Mouse (Mus musculus) liver, embryonic 11.5 days (tissue): ENCODE data around the gene Ckap2l. TPM values are rescaled to one million over a fixed set of nuclear protein-coding genes. Genes with fewer than 3 reads are reported as not detected.
A peak's percentile ranks its signal among the peaks of the same experiment; 100 is the strongest.

Experiments
- ATAC-seq: fragments of 200-750 bp; cut with Nextera tagmentation; replicated peaks from 2 replicates; pipeline ENCODE4 v1.8.0; 2017; ENCODE audit warnings: moderate number of reproducible peaks, mild to moderate bottlenecking, moderate TSS enrichment, moderate library complexity; ENCODE audit not compliant: low FRiP score
- DNase-seq: peaks from one replicate; pipeline ENCODE4 v3.0.0-alpha.2; 2017; ENCODE audit warnings: low spot score
- H3K27ac ChIP-seq: fragments of 300-500 bp; sonication (generic); 2 replicates; pipeline ENCODE4 v1.5.1; 2014; ENCODE audit warnings: mild to moderate bottlenecking, low read depth, low read length, control low read depth
- H3K27me3 ChIP-seq: fragments of 300-500 bp; sonication (generic); replicated peaks from 2 replicates; pipeline ENCODE4 v1.6.1; 2014; ENCODE audit warnings: low read length, mixed read lengths; ENCODE audit not compliant: control insufficient read depth, insufficient read depth
- H3K36me3 ChIP-seq: fragments of 300-500 bp; sonication (generic); 2 replicates; pipeline ENCODE4 v1.6.1; 2014; ENCODE audit warnings: mild to moderate bottlenecking, low read length, moderate library complexity, mixed read lengths; ENCODE audit not compliant: control insufficient read depth, insufficient read depth
- H3K4me1 ChIP-seq: fragments of 300-500 bp; sonication (generic); replicated peaks from 2 replicates; pipeline ENCODE4 v1.6.1; 2014; ENCODE audit warnings: low read length, mixed read lengths; ENCODE audit not compliant: control insufficient read depth, insufficient read depth
- H3K4me2 ChIP-seq: fragments of 300-500 bp; sonication (generic); 2 replicates; pipeline ENCODE4 v1.6.1; 2014; ENCODE audit warnings: mild to moderate bottlenecking, control low read depth, moderate library complexity
- H3K4me3 ChIP-seq: fragments of 300-500 bp; sonication (generic); 2 replicates; pipeline ENCODE4 v1.5.1; 2014; ENCODE audit warnings: low read depth, low read length, control low read depth
- H3K9ac ChIP-seq: fragments of 300-500 bp; sonication (generic); 2 replicates; pipeline ENCODE4 v1.6.1; 2014; ENCODE audit warnings: low read depth, low read length, control low read depth
- H3K9me3 ChIP-seq: fragments of 300-500 bp; sonication (generic); 2 replicates; pipeline ENCODE4 v1.6.1; 2016; ENCODE audit warnings: low read length, inconsistent platforms, mixed read lengths; ENCODE audit not compliant: control insufficient read depth
- WGBS: fragments of 180-500 bp; shearing (Covaris S2); extraction: QIAGEN DNeasy Blood & Tissue Kit; methylation state at CpG from one replicate; pipeline ENCODE4 v1.1.7; 2014; 5-methylcytosine and 5-hydroxymethylcytosine counted together
- polyA plus RNA-seq: library from polyadenylated mRNA; unstranded; fragments of >200 nt; fragmentation: Nextera tagmentation; extraction: Ambion mirVana; gene quantifications from 2 replicates; pipeline ENCODE4 v1.2.1, GENCODE M21; 2014

The Ckap2l gene
- polyA plus RNA-seq, 1 experiment from 2014 or later = 55.1 TPM

- H3K4me2 ChIP-seq = no peak overlapping the region
- H3K9me3 ChIP-seq = no peaks in the 10 kb centered on the region
- no peak overlapping the region for H3K4me3 ChIP-seq
- no peak overlapping the region for H3K27ac ChIP-seq
- H3K36me3 ChIP-seq = no peaks in the 10 kb centered on the region
- 0 out of 2 replicates have a peak, but pooled peaks cover 2% of the 10 kb centered on the region for H3K27me3 ChIP-seq
- DNase-seq (no peak), ATAC-seq (peak; percentile 52)
- WGBS = 43% methylated on average over 7 of the region's 7 CpGs
- no peak overlapping the region for H3K9ac ChIP-seq
- no peaks in the 10 kb centered on the region for H3K4me1 ChIP-seq
Measured at GRCm38 (mm10) chr2:129258475-129259211, 38.4 kb downstream of the Ckap2l start.

GRCm38 (mm10) chr2:129258056-129258455, 39.0 kb downstream of the Ckap2l start:
- Histone ChIP-seq H3K4me1 (no peaks in the 10 kb centered on the region), H3K27me3 (0 out of 2 replicates have a peak, but pooled peaks cover 2% of the 10 kb centered on the region), H3K4me2 (no peak overlapping the region), H3K27ac (no peak overlapping the region), H3K9ac (no peak overlapping the region), H3K9me3 (no peaks in the 10 kb centered on the region), H3K4me3 (no peak overlapping the region), H3K36me3 (no peaks in the 10 kb centered on the region)
- DNase-seq (no peak), ATAC-seq (no peak)
- WGBS = 90% methylated on average over 3 of the region's 3 CpGs

DNA sequence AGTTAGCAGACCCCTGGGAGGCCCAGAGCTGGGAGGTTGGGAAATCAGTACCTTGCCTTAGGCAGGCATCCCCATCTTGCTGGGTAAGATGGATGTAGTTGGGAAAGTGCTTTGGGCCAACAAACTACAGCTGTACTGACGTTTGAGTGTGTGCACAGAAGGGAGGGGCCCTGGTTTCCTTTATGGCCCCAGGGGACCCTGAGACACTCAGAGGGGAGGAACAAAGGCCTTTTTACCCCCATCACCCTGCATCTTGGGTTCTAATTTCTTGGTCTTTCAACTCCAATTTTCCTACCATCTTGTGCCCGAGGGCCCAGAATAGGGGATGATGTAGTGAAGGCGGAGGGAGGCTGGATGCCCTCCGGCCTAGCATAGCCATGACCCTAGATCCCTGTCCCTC, 41.0 kb downstream of the Ckap2l start:
- no peak overlapping the region for H3K9ac ChIP-seq
- 0 out of 2 replicates have a peak, but pooled peaks cover 2% of the 10 kb centered on the region for H3K27me3 ChIP-seq
- no peak overlapping the region for H3K27ac ChIP-seq
- H3K36me3 ChIP-seq = no peaks in the 10 kb centered on the region
- no peaks in the 10 kb centered on the region for H3K9me3 ChIP-seq
- no peaks in the 10 kb centered on the region for H3K4me1 ChIP-seq
- WGBS = 79% methylated on average over 4 of the region's 4 CpGs
- DNase-seq (no peak), ATAC-seq (no peak)
- no peak overlapping the region for H3K4me2 ChIP-seq
- no peak overlapping the region for H3K4me3 ChIP-seq

- H3K9ac ChIP-seq = no peak overlapping the region
- 70% methylated on average over 2 of the region's 2 CpGs for WGBS
- no peak overlapping the region for H3K27ac ChIP-seq
- no peak for DNase-seq
- no peak for ATAC-seq
- H3K4me3 ChIP-seq = no peak overlapping the region
- no peaks in the 10 kb centered on the region for H3K9me3 ChIP-seq
- H3K4me1 ChIP-seq = no peaks in the 10 kb centered on the region
- H3K4me2 ChIP-seq = no peak overlapping the region
- no peaks in the 10 kb centered on the region for H3K36me3 ChIP-seq
- H3K27me3 ChIP-seq = 0 out of 2 replicates have a peak, but pooled peaks cover 2% of the 10 kb centered on the region
Measured at GRCm38 (mm10) chr2:129254076-129254475, 42.9 kb downstream of the Ckap2l start.

- H3K4me3 ChIP-seq = no peak overlapping the region
- H3K4me1 ChIP-seq = no peaks in the 10 kb centered on the region
- DNase-seq (no peak), ATAC-seq (no peak)
- no peak overlapping the region for H3K9ac ChIP-seq
- 75% methylated on average over 2 of the region's 2 CpGs for WGBS
- H3K36me3 ChIP-seq = no peaks in the 10 kb centered on the region
- H3K27ac ChIP-seq = no peak overlapping the region
- no peaks in the 10 kb centered on the region for H3K9me3 ChIP-seq
- H3K27me3 ChIP-seq = 0 out of 2 replicates have a peak, but pooled peaks cover 2% of the 10 kb centered on the region
- H3K4me2 ChIP-seq = no peak overlapping the region
Measured at GRCm38 (mm10) chr2:129253631-129253970, 43.4 kb downstream of the Ckap2l start.

DNA sequence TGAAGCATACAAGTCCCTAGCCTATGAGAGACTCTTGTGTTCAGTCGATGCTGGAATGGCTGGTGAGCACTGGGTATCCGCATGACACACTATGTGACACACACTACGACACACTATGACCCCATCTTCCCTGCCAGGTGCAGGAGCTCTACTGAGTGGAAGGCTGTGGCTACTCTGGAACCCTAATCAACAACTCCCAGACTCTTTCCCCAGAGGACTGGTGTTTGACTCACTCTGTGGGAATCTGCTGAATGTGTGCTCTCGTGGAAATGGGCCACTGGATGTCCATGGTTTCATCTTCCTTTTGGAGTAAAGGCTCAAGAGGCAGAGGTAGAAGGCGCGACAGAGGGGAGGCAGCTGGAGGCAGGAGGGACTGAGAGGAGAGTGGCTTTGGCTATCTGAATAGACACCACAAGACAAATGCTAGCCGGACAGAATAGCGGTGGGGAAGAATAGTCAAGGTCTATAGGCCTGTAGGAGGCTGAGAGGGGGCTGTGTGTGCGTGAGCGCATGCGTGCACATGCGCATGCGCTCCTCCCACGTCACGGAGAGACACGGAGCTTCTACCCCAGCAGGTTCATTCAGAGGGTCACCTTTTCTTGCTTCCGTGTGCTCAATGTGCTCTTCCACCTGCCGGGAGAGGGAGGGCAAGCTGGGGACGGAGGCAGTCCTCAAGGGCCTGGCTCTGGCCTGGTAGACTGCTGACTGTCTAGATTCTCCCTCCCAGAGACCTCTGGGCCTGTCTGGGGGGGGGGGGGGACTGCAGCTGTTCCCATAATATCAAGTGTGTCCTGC, 44.0 kb downstream of the Ckap2l start:
- Histone ChIP-seq H3K36me3 (no peaks in the 10 kb centered on the region), H3K9ac (no peak overlapping the region), H3K4me3 (no peak overlapping the region), H3K9me3 (no peaks in the 10 kb centered on the region), H3K4me2 (no peak overlapping the region), H3K4me1 (no peaks in the 10 kb centered on the region), H3K27me3 (0 out of 2 replicates have a peak, but pooled peaks cover under 1% of the 10 kb centered on the region), H3K27ac (no peak overlapping the region)
- no peak for DNase-seq
- ATAC-seq = no peak
- 85% methylated on average over 19 of the region's 19 CpGs for WGBS

DNA sequence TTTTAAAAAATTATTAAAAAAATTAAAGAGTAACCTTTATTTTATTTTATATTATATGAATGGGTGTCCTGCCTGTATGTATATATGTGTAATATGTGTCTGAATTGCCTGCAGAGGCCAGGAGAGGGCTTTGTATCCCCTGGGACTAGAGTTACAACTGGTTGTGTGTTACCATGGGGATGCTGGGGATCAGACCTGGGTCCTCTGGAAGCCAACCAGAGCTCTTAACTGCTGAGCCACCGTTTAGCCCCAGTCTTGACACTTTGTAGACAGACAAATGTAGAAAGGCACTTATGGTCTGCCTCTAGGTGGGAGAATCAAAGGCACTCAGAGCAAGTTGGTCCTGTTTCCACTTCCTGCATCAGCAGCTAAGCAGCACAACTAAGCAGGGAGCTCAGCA, 47.7 kb downstream of the Ckap2l start:
- DNase-seq (no peak), ATAC-seq (no peak)
- Histone ChIP-seq H3K4me1 (no peaks in the 10 kb centered on the region), H3K4me2 (no peak overlapping the region), H3K4me3 (no peak overlapping the region), H3K27me3 (no peaks in the 10 kb centered on the region), H3K9ac (no peak overlapping the region), H3K36me3 (no peaks in the 10 kb centered on the region), H3K27ac (no peak overlapping the region), H3K9me3 (no peaks in the 10 kb centered on the region)
- WGBS = 73% methylated on average over 1 of the region's 1 CpGs

- peaks cover 2% of the 10 kb centered on the region; the same call in 1 of the 2 replicates for H3K4me1 ChIP-seq
- no peak for ATAC-seq
- H3K4me2 ChIP-seq = no peak overlapping the region
- H3K27ac ChIP-seq = no peak overlapping the region
- WGBS = 88% methylated on average over 7 of the region's 7 CpGs
- no peak overlapping the region for H3K4me3 ChIP-seq
- no peaks in the 10 kb centered on the region for H3K27me3 ChIP-seq
- DNase-seq = no peak
- H3K9ac ChIP-seq = no peak overlapping the region
- H3K36me3 ChIP-seq = no peaks in the 10 kb centered on the region
- H3K9me3 ChIP-seq = no peaks in the 10 kb centered on the region
Measured at GRCm38 (mm10) chr2:129247707-129248121, 49.3 kb downstream of the Ckap2l start.
